Mouse (Mus musculus) intestine, postnatal 0 days (tissue): ENCODE results near the gene H2-Q6. TPM values are rescaled to one million over a fixed set of nuclear protein-coding genes. Genes with fewer than 3 reads are reported as not detected.
"Not testable (repeated sequence)": the region's sequence is repeated elsewhere in the genome, so short reads cannot be mapped to it uniquely, and the experiment has no call there.

ENCODE experiments used
- ATAC-seq: fragments of 200-750 bp; cut with Nextera tagmentation; 2 replicates; pipeline ENCODE4 v1.8.0; 2017; ENCODE audit warnings: mild to moderate bottlenecking, moderate TSS enrichment, moderate library complexity
- H3K27ac ChIP-seq: fragments of 300-500 bp; sonication (generic); 2 replicates; pipeline ENCODE4 v1.5.1; 2014; ENCODE audit warnings: mild to moderate bottlenecking, low read depth, low read length, moderate library complexity
- H3K27me3 ChIP-seq: fragments of 300-500 bp; sonication (generic); replicated peaks from 2 replicates; pipeline ENCODE4 v1.6.1; 2014; ENCODE audit warnings: low read length, mixed read lengths; ENCODE audit not compliant: control insufficient read depth, insufficient read depth
- H3K36me3 ChIP-seq: fragments of 300-500 bp; sonication (generic); 2 replicates; pipeline ENCODE4 v1.6.1; 2014; ENCODE audit warnings: mild to moderate bottlenecking, moderate library complexity; ENCODE audit not compliant: control insufficient read depth, insufficient read depth
- H3K4me1 ChIP-seq: fragments of 300-500 bp; sonication (generic); replicated peaks from 2 replicates; pipeline ENCODE4 v1.6.1; 2014; ENCODE audit warnings: antibody characterized with exemption, low read length, mixed read lengths; ENCODE audit not compliant: control insufficient read depth, insufficient read depth
- H3K4me2 ChIP-seq: fragments of 300-500 bp; sonication (generic); replicated peaks from 2 replicates; pipeline ENCODE4 v1.6.1; 2014; ENCODE audit warnings: low read depth, mild to moderate bottlenecking, moderate library complexity
- H3K4me3 ChIP-seq: fragments of 300-500 bp; sonication (generic); 2 replicates; pipeline ENCODE4 v1.5.1; 2014; ENCODE audit warnings: low read depth, low read length
- H3K9ac ChIP-seq: fragments of 300-500 bp; sonication (generic); 2 replicates; pipeline ENCODE4 v1.6.1; 2014; ENCODE audit warnings: mild to moderate bottlenecking, low read depth, low read length
- H3K9me3 ChIP-seq: fragments of 300-500 bp; sonication (generic); 2 replicates; pipeline ENCODE4 v1.6.1; 2016; ENCODE audit warnings: mixed run types; ENCODE audit not compliant: control insufficient read depth
- CTCF ChIP-seq: sonication (generic); IDR thresholded peaks from 2 replicates; pipeline ENCODE4 v1.5.1; 2016; ENCODE audit warnings: low read depth, mild to moderate bottlenecking, control low read depth, antibody characterized with exemption, moderate library complexity
- WGBS: fragments of 180-500 bp; shearing (Covaris S2); extraction: QIAGEN DNeasy Blood & Tissue Kit; methylation state at CpG from one replicate; pipeline ENCODE4 v1.1.7; 2014; 5-methylcytosine and 5-hydroxymethylcytosine counted together
- polyA plus RNA-seq: library from polyadenylated mRNA; unstranded; fragments of >200 nt; fragmentation: Nextera tagmentation; extraction: Ambion mirVana; gene quantifications from 2 replicates; pipeline ENCODE4 v1.2.1, GENCODE M21; 2015

Gene H2-Q6
- polyA plus RNA-seq, 1 experiment from 2014 or later: 2.7 TPM

GRCm38 (mm10) chr17:35465651-35466050 lies 41.0 kb downstream of the H2-Q6 start:
- not testable (repeated sequence) for H3K9ac ChIP-seq, H3K27ac ChIP-seq, H3K9me3 ChIP-seq, H3K4me2 ChIP-seq, H3K36me3 ChIP-seq, ATAC-seq, H3K4me1 ChIP-seq, H3K4me3 ChIP-seq
- peaks cover 10% of the 10 kb centered on the region for H3K27me3 ChIP-seq
- WGBS: 19% methylated on average over 8 of the region's 8 CpGs
- peak; percentile 83 for TF ChIP-seq CTCF

GRCm38 (mm10) chr17:35468936-35469335 lies 44.3 kb downstream of the H2-Q6 start:
- H3K4me1 ChIP-seq, H3K9ac ChIP-seq, H3K4me2 ChIP-seq, H3K4me3 ChIP-seq, H3K36me3 ChIP-seq, H3K9me3 ChIP-seq, H3K27ac ChIP-seq, ATAC-seq: not testable (repeated sequence)
- 60% methylated on average over 3 of the region's 3 CpGs for WGBS
- H3K27me3 ChIP-seq: peaks cover 13% of the 10 kb centered on the region

- peak within 1 kb of the TSS; percentile 94 for H3K4me2 ChIP-seq
- ATAC-seq: peak; percentile 43
- H3K27ac ChIP-seq: no peak within 1 kb of the TSS; the same call in 1 of the 2 replicates
- WGBS: 2% methylated on average over 70 of the region's 80 CpGs
- peak within 1 kb of the TSS; percentile 55 for H3K4me3 ChIP-seq
- H3K9me3 ChIP-seq: no peaks in the 10 kb centered on the region
- H3K4me1 ChIP-seq: no peaks in the 10 kb centered on the region
- H3K36me3 ChIP-seq: no peaks in the 10 kb centered on the region
- peak within 1 kb of the TSS; percentile 27; the same call in 1 of the 2 replicates for H3K9ac ChIP-seq
- peaks cover 13% of the 10 kb centered on the region for H3K27me3 ChIP-seq
- no peak for TF ChIP-seq CTCF
These were observed 45.4 kb downstream of the H2-Q6 start, which contains the start of gene H2-Q10 for GRCm38 (mm10) chr17:35469842-35470751. Gene H2-Q10 (plus strand): TSS chr17:35470089.

Other genes with a start within 250 kb of the H2-Q6 start
- 23.1 and 25.4 TPM in 2 replicates for gene Aif1, start 248.8 kb upstream of the H2-Q6 start, polyA plus RNA-seq
- gene Lst1, start 236.4 kb upstream of the H2-Q6 start, polyA plus RNA-seq: 11.3 and 12.9 TPM in 2 replicates
- gene Ltb, start 230.4 kb upstream of the H2-Q6 start, polyA plus RNA-seq: 1.7 and 2.4 TPM in 2 replicates
- 0.17 and 0.27 TPM in 2 replicates for gene Tnf, start 222.8 kb upstream of the H2-Q6 start, polyA plus RNA-seq
- gene Lta, start 219.5 kb upstream of the H2-Q6 start, polyA plus RNA-seq: 0.10 and 0.42 TPM in 2 replicates
- 0.23 and 0.30 TPM in 2 replicates for gene Gm16181, start 204.0 kb upstream of the H2-Q6 start, polyA plus RNA-seq
- 4.1 and 4.3 TPM in 2 replicates for gene Atp6v1g2, start 191.2 kb upstream of the H2-Q6 start, polyA plus RNA-seq
- gene Nfkbil1, start 189.1 kb upstream of the H2-Q6 start, polyA plus RNA-seq: 8.1 and 8.2 TPM in 2 replicates
- 125 and 127 TPM in 2 replicates for gene Ddx39b, start 183.1 kb upstream of the H2-Q6 start, polyA plus RNA-seq
- gene H2-D1, start 162.1 kb upstream of the H2-Q6 start, polyA plus RNA-seq: 672 and 681 TPM in 2 replicates
- 56.2 and 60.6 TPM in 2 replicates for gene H2-Q1, start 104.4 kb upstream of the H2-Q6 start, polyA plus RNA-seq
- 693 and 712 TPM in 2 replicates for gene H2-Q2, start 82.6 kb upstream of the H2-Q6 start, polyA plus RNA-seq
- 11.9 and 14.0 TPM in 2 replicates for gene H2-Q4, start 45.2 kb upstream of the H2-Q6 start, polyA plus RNA-seq
- gene H2-Q7, start 14.3 kb downstream of the H2-Q6 start, polyA plus RNA-seq: 2.7 and 3.6 TPM in 2 replicates
- 102 and 110 TPM in 2 replicates for gene H2-Q10, start 45.2 kb downstream of the H2-Q6 start, polyA plus RNA-seq
- gene Pou5f1, start 81.2 kb downstream of the H2-Q6 start, polyA plus RNA-seq: not detected in 2 replicates
- 23.0 and 24.2 TPM in 2 replicates for gene Tcf19, start 92.0 kb downstream of the H2-Q6 start, polyA plus RNA-seq
- 4.8 and 5.0 TPM in 2 replicates for gene Cchcr1, start 92.2 kb downstream of the H2-Q6 start, polyA plus RNA-seq
- not detected in 2 replicates for gene Psors1c2, start 108.4 kb downstream of the H2-Q6 start, polyA plus RNA-seq
- 0.22 and 0.40 TPM in 2 replicates for gene Cdsn, start 127.3 kb downstream of the H2-Q6 start, polyA plus RNA-seq
- gene 2300002M23Rik, start 142.6 kb downstream of the H2-Q6 start, polyA plus RNA-seq: not detected in 2 replicates
- 0.99 and 1.0 TPM in 2 replicates for gene Sfta2, start 176.7 kb downstream of the H2-Q6 start, polyA plus RNA-seq
- gene Gm9573, start 201.8 kb downstream of the H2-Q6 start, polyA plus RNA-seq: not detected in 2 replicates
- 2.8 and 16.7 TPM in 2 replicates for gene Mucl3, start 218.8 kb downstream of the H2-Q6 start, polyA plus RNA-seq
- gene Vars2, start 242.7 kb downstream of the H2-Q6 start, polyA plus RNA-seq: 6.0 and 6.3 TPM in 2 replicates
- 16.9 and 18.1 TPM in 2 replicates for gene Gtf2h4, start 248.9 kb downstream of the H2-Q6 start, polyA plus RNA-seq